Mouse (Mus musculus): ENCODE measurements around the gene Hs6st1. TPM values are rescaled to one million over a fixed set of nuclear protein-coding genes. Genes with fewer than 3 reads are reported as not detected.

The Hs6st1 gene
- polyA plus RNA-seq, 1 experiment from 2014 or later = 9.7 TPM

DNA sequence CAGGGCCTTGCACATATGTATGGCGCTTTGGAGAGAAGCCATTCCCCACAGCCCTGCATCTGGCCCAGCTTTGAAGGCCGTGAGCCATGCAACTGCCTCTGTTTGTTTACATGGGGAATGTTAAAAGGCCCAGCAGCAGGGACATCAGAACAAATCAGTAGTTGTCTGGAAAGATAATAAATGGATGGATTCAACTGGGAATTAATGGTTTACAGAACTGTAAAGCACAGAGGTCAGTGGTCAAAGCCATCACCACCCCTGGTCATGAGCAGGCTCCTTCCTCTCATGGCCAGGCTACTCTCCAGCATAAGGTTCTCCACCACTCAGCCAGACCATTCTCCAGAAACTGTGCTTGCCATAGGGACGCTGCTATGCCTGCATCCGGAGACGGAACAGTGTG lies 7.5 kb downstream of the Hs6st1 start:
- Histone ChIP-seq H3K27me3 (no peaks in the 10 kb centered on the region), H3K9me3 (no peaks in the 10 kb centered on the region), H3K9ac (replicated peaks) (no peak overlapping the region), H3K4me2 (replicated peaks) (no peak overlapping the region), H3K36me3 (no peaks in the 10 kb centered on the region), H3K4me1 (peaks cover 43% of the 10 kb centered on the region), H3K27ac (replicated peaks) (no peak overlapping the region), H3K4me3 (no peak overlapping the region)
- WGBS = 79% methylated on average over 5 of the region's 5 CpGs
- ATAC-seq (replicated peaks) = no peak

DNA sequence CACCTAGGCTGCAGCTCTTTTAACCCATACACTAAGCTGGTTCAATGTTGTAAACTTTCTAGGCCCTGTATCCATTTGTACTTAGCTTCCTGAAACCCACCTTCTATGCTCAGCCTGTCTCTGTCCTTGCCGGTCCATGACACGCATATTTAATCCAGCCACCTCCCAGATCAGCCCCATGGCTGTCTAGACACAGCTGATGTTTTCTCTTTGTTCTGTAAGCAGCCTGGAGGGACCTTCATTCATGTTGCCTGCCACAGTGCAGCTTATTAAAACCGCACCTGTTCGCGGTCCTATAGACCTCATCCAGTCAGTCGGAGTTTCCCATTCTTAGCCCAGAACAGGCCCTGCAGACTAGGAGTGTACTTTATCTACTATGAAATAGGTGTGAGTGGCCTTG lies 8.9 kb downstream of the Hs6st1 start:
- H3K9me3 ChIP-seq = no peaks in the 10 kb centered on the region
- H3K4me3 ChIP-seq = no peak overlapping the region
- no peak overlapping the region for H3K27ac ChIP-seq (replicated peaks)
- 36% methylated on average over 6 of the region's 6 CpGs for WGBS
- no peak overlapping the region for H3K9ac ChIP-seq (replicated peaks)
- peaks cover 29% of the 10 kb centered on the region for H3K4me1 ChIP-seq
- H3K27me3 ChIP-seq = no peaks in the 10 kb centered on the region
- no peaks in the 10 kb centered on the region for H3K36me3 ChIP-seq
- no peak overlapping the region for H3K4me2 ChIP-seq (replicated peaks)
- ATAC-seq (replicated peaks) = no peak

- no peaks in the 10 kb centered on the region for H3K9me3 ChIP-seq
- no peak for ATAC-seq (replicated peaks)
- no peak overlapping the region for H3K4me3 ChIP-seq
- no peak overlapping the region for H3K4me2 ChIP-seq (replicated peaks)
- H3K36me3 ChIP-seq = no peaks in the 10 kb centered on the region
- peaks cover 17% of the 10 kb centered on the region for H3K4me1 ChIP-seq
- H3K9ac ChIP-seq (replicated peaks) = no peak overlapping the region
- no peaks in the 10 kb centered on the region for H3K27me3 ChIP-seq
- WGBS = 100% methylated on average over 1 of the region's 1 CpGs
- H3K27ac ChIP-seq (replicated peaks) = no peak overlapping the region
Observed at GRCm38 (mm10) chr1:36078250-36078649, 10.1 kb downstream of the Hs6st1 start.

- no peak overlapping the region for H3K9ac ChIP-seq (replicated peaks)
- H3K27ac ChIP-seq (replicated peaks) = no peak overlapping the region
- no peak overlapping the region for H3K4me3 ChIP-seq
- H3K9me3 ChIP-seq = no peaks in the 10 kb centered on the region
- H3K4me1 ChIP-seq = peaks cover 14% of the 10 kb centered on the region; the same call in 1 of the 2 replicates
- H3K27me3 ChIP-seq = no peaks in the 10 kb centered on the region
- H3K36me3 ChIP-seq = no peaks in the 10 kb centered on the region
- 77% methylated on average over 8 of the region's 8 CpGs for WGBS
- H3K4me2 ChIP-seq (replicated peaks) = no peak overlapping the region
- ATAC-seq (replicated peaks) = no peak
Observed at GRCm38 (mm10) chr1:36079679-36080078, 11.5 kb downstream of the Hs6st1 start.

- ATAC-seq (replicated peaks) = no peak
- Histone ChIP-seq H3K36me3 (peaks cover 5% of the 10 kb centered on the region; the same call in 1 of the 2 replicates), H3K4me2 (replicated peaks) (no peak overlapping the region), H3K27ac (replicated peaks) (no peak overlapping the region), H3K4me1 (peaks cover 14% of the 10 kb centered on the region; the same call in 1 of the 2 replicates), H3K9me3 (no peaks in the 10 kb centered on the region), H3K27me3 (no peaks in the 10 kb centered on the region), H3K9ac (replicated peaks) (no peak overlapping the region), H3K4me3 (no peak overlapping the region)
- 65% methylated on average over 5 of the region's 5 CpGs for WGBS
Observed at GRCm38 (mm10) chr1:36080974-36081373, 12.8 kb downstream of the Hs6st1 start.

DNA sequence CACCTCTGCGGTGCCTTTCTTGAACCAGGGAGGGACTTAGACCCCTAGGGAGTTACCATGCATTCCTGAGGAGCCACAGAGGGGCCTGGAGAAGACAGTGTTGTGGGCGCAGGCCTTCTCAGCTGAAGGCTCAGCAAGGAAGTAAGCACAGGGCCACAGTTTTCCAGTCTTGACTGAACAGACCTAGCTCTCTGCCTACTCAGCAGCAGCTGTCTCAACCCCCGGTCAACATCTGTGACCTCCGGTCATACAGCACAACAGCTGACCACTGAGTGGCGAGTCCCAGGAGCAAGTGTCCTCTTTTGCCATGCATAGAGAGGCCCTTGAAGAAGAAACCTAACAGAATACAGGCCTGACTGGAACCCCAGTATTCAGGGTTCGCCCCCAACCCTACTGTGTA lies 14.0 kb downstream of the Hs6st1 start:
- Histone ChIP-seq H3K4me3 (no peak overlapping the region), H3K9me3 (no peaks in the 10 kb centered on the region), H3K36me3 (peaks cover 10% of the 10 kb centered on the region; the same call in 1 of the 2 replicates), H3K27ac (replicated peaks) (no peak overlapping the region), H3K27me3 (no peaks in the 10 kb centered on the region), H3K4me1 (peaks cover 6% of the 10 kb centered on the region; the same call in 1 of the 2 replicates), H3K4me2 (replicated peaks) (no peak overlapping the region), H3K9ac (replicated peaks) (no peak overlapping the region)
- ATAC-seq (replicated peaks) = no peak
- WGBS = 95% methylated on average over 6 of the region's 6 CpGs

GRCm38 (mm10) chr1:36083554-36083953 lies 15.4 kb downstream of the Hs6st1 start:
- Histone ChIP-seq H3K4me2 (replicated peaks) (no peak overlapping the region), H3K4me1 (peaks cover 8% of the 10 kb centered on the region), H3K36me3 (peaks cover 10% of the 10 kb centered on the region; the same call in 1 of the 2 replicates), H3K27me3 (no peaks in the 10 kb centered on the region), H3K27ac (replicated peaks) (no peak overlapping the region), H3K4me3 (no peak overlapping the region), H3K9ac (replicated peaks) (no peak overlapping the region), H3K9me3 (no peaks in the 10 kb centered on the region)
- ATAC-seq (replicated peaks) = no peak
- WGBS = 93% methylated on average over 5 of the region's 5 CpGs

DNA sequence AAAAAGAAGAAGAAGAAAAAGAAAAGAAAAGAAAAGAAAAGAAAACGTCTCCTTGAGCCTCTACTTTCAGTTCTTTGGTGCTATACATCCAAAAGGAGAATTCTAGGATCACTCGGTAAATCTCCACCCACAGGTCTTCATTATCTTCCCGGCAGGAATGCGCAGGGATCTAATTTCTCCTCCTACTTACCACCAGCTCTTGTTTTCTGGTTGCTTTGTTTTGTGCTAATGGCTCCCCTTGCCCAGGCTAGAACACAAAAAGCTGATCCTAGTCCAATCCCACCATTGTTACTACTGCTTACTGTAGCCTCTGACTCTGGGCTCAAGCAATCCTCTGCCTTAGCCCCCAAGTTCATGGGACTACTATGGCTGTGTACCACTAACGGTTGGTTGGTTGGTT lies 16.9 kb downstream of the Hs6st1 start:
- Histone ChIP-seq H3K4me1 (peaks cover 16% of the 10 kb centered on the region), H3K27ac (replicated peaks) (no peak overlapping the region), H3K4me3 (no peak overlapping the region), H3K36me3 (peaks cover 10% of the 10 kb centered on the region; the same call in 1 of the 2 replicates), H3K9me3 (no peaks in the 10 kb centered on the region), H3K27me3 (no peaks in the 10 kb centered on the region), H3K4me2 (replicated peaks) (no peak overlapping the region), H3K9ac (replicated peaks) (no peak overlapping the region)
- 86% methylated on average over 5 of the region's 5 CpGs for WGBS
- no peak for ATAC-seq (replicated peaks)

- ATAC-seq (replicated peaks) = peak; percentile 36; the same call in 1 of the 2 replicates
- H3K9ac ChIP-seq (replicated peaks) = no peak overlapping the region
- H3K4me1 ChIP-seq = peaks cover 18% of the 10 kb centered on the region
- H3K36me3 ChIP-seq = peaks cover 10% of the 10 kb centered on the region; the same call in 1 of the 2 replicates
- peak overlapping the region; percentile 51; the same call in 1 of the 2 replicates for H3K27ac ChIP-seq (replicated peaks)
- H3K4me2 ChIP-seq (replicated peaks) = no peak overlapping the region
- no peaks in the 10 kb centered on the region for H3K27me3 ChIP-seq
- no peaks in the 10 kb centered on the region for H3K9me3 ChIP-seq
- 46% methylated on average over 4 of the region's 4 CpGs for WGBS
- H3K4me3 ChIP-seq = no peak overlapping the region
Observed at GRCm38 (mm10) chr1:36088367-36088766, 20.2 kb downstream of the Hs6st1 start.

- ATAC-seq (replicated peaks) = no peak; the same call in 1 of the 2 replicates
- peak overlapping the region; percentile 51; the same call in 1 of the 2 replicates for H3K27ac ChIP-seq (replicated peaks)
- peaks cover 18% of the 10 kb centered on the region for H3K36me3 ChIP-seq
- H3K4me1 ChIP-seq = peaks cover 18% of the 10 kb centered on the region
- no peaks in the 10 kb centered on the region for H3K27me3 ChIP-seq
- H3K4me2 ChIP-seq (replicated peaks) = no peak overlapping the region
- H3K9ac ChIP-seq (replicated peaks) = no peak overlapping the region
- H3K9me3 ChIP-seq = no peaks in the 10 kb centered on the region
- WGBS = 41% methylated on average over 1 of the region's 1 CpGs
- H3K4me3 ChIP-seq = no peak overlapping the region
Observed at GRCm38 (mm10) chr1:36089481-36089880, 21.3 kb downstream of the Hs6st1 start.

DNA sequence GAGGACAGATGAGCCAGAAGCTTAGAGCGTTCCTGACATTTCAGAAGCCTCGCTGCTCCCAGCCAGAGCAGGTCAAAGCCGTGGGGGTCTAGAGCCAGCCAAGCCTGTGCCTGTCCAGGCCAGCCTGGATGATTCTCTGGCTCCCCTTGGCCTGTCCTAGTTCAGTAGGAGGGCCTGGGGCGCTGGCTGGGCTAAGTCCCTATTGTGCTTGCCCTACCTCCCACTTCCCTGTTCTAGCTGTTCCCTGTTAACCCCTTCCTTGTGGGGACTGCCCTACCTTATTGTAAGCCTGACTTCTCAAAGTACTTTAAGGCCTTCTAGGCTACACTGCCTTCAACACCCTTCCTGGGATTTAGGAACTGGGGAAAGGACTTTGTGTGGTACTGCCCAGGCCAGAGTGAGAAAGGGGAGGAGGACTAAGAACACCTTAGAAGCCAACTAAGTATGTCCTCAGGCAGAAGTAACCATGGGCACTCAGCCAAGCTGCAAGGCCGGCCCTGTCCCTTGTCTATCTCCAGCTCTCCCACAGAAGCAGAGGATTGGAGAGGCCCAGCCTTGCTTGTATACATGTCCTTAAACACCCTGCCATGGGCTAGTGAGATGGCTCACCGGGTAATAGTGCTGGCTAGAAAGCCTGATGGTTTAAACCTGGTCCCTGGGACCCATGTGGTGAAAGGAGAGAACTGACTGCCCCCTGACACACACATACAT lies 22.0 kb downstream of the Hs6st1 start:
- no peak overlapping the region for H3K4me3 ChIP-seq
- no peak overlapping the region for H3K9ac ChIP-seq (replicated peaks)
- no peaks in the 10 kb centered on the region for H3K27me3 ChIP-seq
- peaks cover 18% of the 10 kb centered on the region for H3K36me3 ChIP-seq
- WGBS = 56% methylated on average over 6 of the region's 6 CpGs
- no peak overlapping the region for H3K4me2 ChIP-seq (replicated peaks)
- H3K9me3 ChIP-seq = no peaks in the 10 kb centered on the region
- H3K27ac ChIP-seq (replicated peaks) = no peak overlapping the region
- H3K4me1 ChIP-seq = peaks cover 22% of the 10 kb centered on the region
- peak; percentile 9; the same call in 1 of the 2 replicates for ATAC-seq (replicated peaks)

DNA sequence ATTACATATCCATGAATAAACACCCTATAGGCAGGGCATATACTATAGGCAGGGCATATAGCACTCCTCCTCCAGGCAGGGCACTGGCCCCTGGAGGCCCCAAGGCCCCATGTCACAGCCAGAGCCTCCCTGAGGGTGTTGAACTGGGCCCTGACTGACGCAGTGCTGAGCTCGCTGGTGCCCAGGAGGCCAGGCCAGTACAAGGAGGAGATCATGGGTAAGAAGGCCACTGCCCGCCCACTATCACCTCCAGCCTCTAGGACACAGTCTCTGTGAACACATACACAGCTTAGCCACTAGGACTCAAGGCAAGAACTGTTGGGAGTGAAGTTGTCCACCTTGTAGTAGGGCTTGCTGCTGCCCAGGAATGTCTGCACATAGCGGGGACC lies 22.5 kb downstream of the Hs6st1 start:
- H3K9ac ChIP-seq (replicated peaks) = no peak overlapping the region
- H3K27ac ChIP-seq (replicated peaks) = no peak overlapping the region
- no peaks in the 10 kb centered on the region for H3K27me3 ChIP-seq
- H3K4me1 ChIP-seq = peaks cover 27% of the 10 kb centered on the region
- H3K4me2 ChIP-seq (replicated peaks) = no peak overlapping the region
- H3K4me3 ChIP-seq = no peak overlapping the region
- 96% methylated on average over 4 of the region's 4 CpGs for WGBS
- no peaks in the 10 kb centered on the region for H3K9me3 ChIP-seq
- peaks cover 16% of the 10 kb centered on the region for H3K36me3 ChIP-seq
- 0 out of 2 replicates have a peak, but pooled peaks have one; percentile 9 for ATAC-seq (replicated peaks)

Data from forebrain, embryonic 15.5 days (tissue).